Mouse (Mus musculus): ENCODE data around the gene Arih1. TPM values are rescaled to one million over a fixed set of nuclear protein-coding genes. Genes with fewer than 3 reads are reported as not detected.
A peak's percentile ranks its signal among the peaks of the same experiment; 100 is the strongest.
"Not testable (repeated sequence)": the region's sequence is repeated elsewhere in the genome, so short reads cannot be mapped to it uniquely, and the experiment has no call there.

Arih1 gene
- polyA plus RNA-seq, 1 experiment from 2014 or later = 26.1 TPM

DNA sequence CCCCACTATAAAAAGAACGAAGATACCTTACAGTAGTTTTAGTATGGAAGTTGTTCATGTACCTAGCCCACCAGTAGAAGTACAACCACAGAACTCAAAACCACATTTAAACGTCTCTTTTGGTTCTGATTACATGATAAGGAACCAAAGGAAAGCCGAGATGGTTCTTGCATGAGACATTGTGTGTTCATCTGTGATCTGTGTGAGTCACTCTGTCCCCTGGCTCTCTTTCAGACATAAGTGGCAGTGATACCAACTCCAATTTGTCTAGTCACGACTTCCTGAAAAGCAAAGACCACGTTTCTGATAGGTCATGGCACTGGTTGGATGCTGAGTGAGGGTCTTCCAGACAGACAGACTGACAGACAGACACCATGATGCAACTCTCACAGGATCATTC, 117.2 kb downstream of the Arih1 start:
- Histone ChIP-seq H3K9ac (no peak overlapping the region), H3K27me3 (no peaks in the 10 kb centered on the region), H3K4me1 (no peaks in the 10 kb centered on the region), H3K9me3 (peaks cover 9% of the 10 kb centered on the region; the same call in 1 of the 2 replicates), H3K4me3 (no peak overlapping the region), H3K36me3 (no peaks in the 10 kb centered on the region), H3K4me2 (replicated peaks) (no peak overlapping the region), H3K27ac (no peak overlapping the region)
- ATAC-seq (ENCODE audit: insufficient number of reproducible peaks, insufficient read depth, low FRiP score, low TSS enrichment) = no peak
- 78% methylated on average over 5 of the region's 5 CpGs for WGBS

DNA sequence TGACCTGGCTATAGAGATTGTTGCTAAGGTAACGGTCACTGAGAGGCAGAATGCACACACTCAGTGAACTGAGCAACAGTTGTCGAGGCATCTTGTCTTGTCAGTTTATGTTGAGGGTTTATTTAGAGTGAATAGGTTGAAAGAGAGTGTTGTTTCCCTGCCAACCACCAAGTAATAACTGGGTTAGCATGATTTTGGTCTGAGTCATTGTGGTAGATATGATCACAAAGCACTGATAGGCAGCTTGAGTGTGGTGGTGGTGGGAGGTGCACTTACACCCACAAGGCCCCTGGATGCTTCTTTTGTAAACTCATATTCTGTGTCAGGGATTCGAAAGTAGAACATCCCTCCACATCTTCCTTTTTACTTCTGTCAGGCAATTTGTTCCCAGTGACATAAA, 125.9 kb downstream of the Arih1 start:
- 86% methylated on average over 3 of the region's 3 CpGs for WGBS
- ATAC-seq (ENCODE audit: insufficient number of reproducible peaks, insufficient read depth, low FRiP score, low TSS enrichment); H3K4me2 ChIP-seq (replicated peaks); H3K27me3 ChIP-seq; H3K9me3 ChIP-seq; H3K9ac ChIP-seq; H3K4me3 ChIP-seq; H3K36me3 ChIP-seq; H3K4me1 ChIP-seq; H3K27ac ChIP-seq: not testable (repeated sequence)

GRCm38 (mm10) chr9:59358041-59358440, 128.4 kb downstream of the Arih1 start:
- H3K27me3 ChIP-seq; H3K27ac ChIP-seq; H3K9me3 ChIP-seq; H3K4me2 ChIP-seq (replicated peaks); H3K9ac ChIP-seq; H3K4me3 ChIP-seq; H3K4me1 ChIP-seq; H3K36me3 ChIP-seq; ATAC-seq (ENCODE audit: insufficient number of reproducible peaks, insufficient read depth, low FRiP score, low TSS enrichment): not testable (repeated sequence)
- 59% methylated on average over 1 of the region's 1 CpGs for WGBS

GRCm38 (mm10) chr9:59353253-59353639, 133.2 kb downstream of the Arih1 start, which contains the start of gene Bbs4:
Bbs4 (minus strand) TSS chr9:59353508.
- H3K9ac ChIP-seq = peak within 1 kb of the TSS; percentile 85
- peak within 1 kb of the TSS; percentile 61 for H3K4me2 ChIP-seq (replicated peaks)
- no peaks in the 10 kb centered on the region for H3K9me3 ChIP-seq
- H3K4me1 ChIP-seq = 0 out of 2 replicates have a peak, but pooled peaks cover 6% of the 10 kb centered on the region
- WGBS = under 1% methylated on average over 32 of the region's 32 CpGs
- peak within 1 kb of the TSS; percentile 72 for H3K4me3 ChIP-seq
- H3K27me3 ChIP-seq = no peaks in the 10 kb centered on the region
- H3K36me3 ChIP-seq = no peaks in the 10 kb centered on the region
- peak; percentile 92 for ATAC-seq (ENCODE audit: insufficient number of reproducible peaks, insufficient read depth, low FRiP score, low TSS enrichment)
- peak within 1 kb of the TSS; percentile 91 for H3K27ac ChIP-seq

- ATAC-seq (ENCODE audit: insufficient number of reproducible peaks, insufficient read depth, low FRiP score, low TSS enrichment) = no peak
- Histone ChIP-seq H3K9me3 (no peaks in the 10 kb centered on the region), H3K9ac (peak overlapping the region; percentile 85), H3K36me3 (no peaks in the 10 kb centered on the region), H3K4me2 (replicated peaks) (peak overlapping the region; percentile 61), H3K27me3 (no peaks in the 10 kb centered on the region), H3K4me3 (peak overlapping the region; percentile 72), H3K27ac (peak overlapping the region; percentile 91), H3K4me1 (0 out of 2 replicates have a peak, but pooled peaks cover 6% of the 10 kb centered on the region)
- 8% methylated on average over 15 of the region's 15 CpGs for WGBS
These were observed 133.7 kb downstream of the Arih1 start for GRCm38 (mm10) chr9:59352586-59353252.

- Histone ChIP-seq H3K4me2 (replicated peaks) (no peak overlapping the region), H3K9me3 (no peaks in the 10 kb centered on the region), H3K27me3 (no peaks in the 10 kb centered on the region), H3K36me3 (peaks cover 16% of the 10 kb centered on the region), H3K4me3 (no peak overlapping the region), H3K27ac (no peak overlapping the region), H3K4me1 (no peaks in the 10 kb centered on the region), H3K9ac (no peak overlapping the region)
- 77% methylated on average over 2 of the region's 2 CpGs for WGBS
- ATAC-seq (ENCODE audit: insufficient number of reproducible peaks, insufficient read depth, low FRiP score, low TSS enrichment) = no peak
These were observed 140.2 kb downstream of the Arih1 start for GRCm38 (mm10) chr9:59346176-59346575.

DNA sequence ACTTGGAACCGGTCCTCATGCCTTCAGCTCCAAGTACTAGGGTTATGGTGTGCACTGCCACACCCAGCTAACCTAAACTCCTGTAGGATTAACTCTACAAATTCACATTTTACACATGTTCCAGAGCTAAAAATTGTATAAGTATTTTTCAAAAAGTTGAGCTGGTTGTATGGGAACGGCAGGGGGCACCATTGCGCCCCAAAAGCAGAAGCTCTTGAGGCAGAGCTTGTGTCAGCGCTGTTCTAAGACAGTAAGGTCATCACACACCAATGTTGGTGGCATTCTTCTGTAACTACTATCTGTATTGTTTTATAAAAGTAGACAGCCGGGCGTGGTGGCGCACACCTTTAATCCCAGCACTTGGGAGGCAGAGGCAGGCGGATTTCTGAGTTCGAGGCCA, 146.4 kb downstream of the Arih1 start:
- Histone ChIP-seq H3K4me3 (no peak overlapping the region), H3K9me3 (no peaks in the 10 kb centered on the region), H3K27me3 (no peaks in the 10 kb centered on the region), H3K27ac (no peak overlapping the region), H3K36me3 (peaks cover 38% of the 10 kb centered on the region), H3K9ac (no peak overlapping the region), H3K4me2 (replicated peaks) (no peak overlapping the region), H3K4me1 (no peaks in the 10 kb centered on the region)
- no peak for ATAC-seq (ENCODE audit: insufficient number of reproducible peaks, insufficient read depth, low FRiP score, low TSS enrichment)
- WGBS = 83% methylated on average over 9 of the region's 9 CpGs

- Histone ChIP-seq H3K27ac (no peak overlapping the region), H3K27me3 (no peaks in the 10 kb centered on the region), H3K9me3 (no peaks in the 10 kb centered on the region), H3K4me3 (no peak overlapping the region), H3K9ac (no peak overlapping the region), H3K36me3 (peaks cover 38% of the 10 kb centered on the region), H3K4me2 (replicated peaks) (no peak overlapping the region), H3K4me1 (no peaks in the 10 kb centered on the region)
- 80% methylated on average over 5 of the region's 5 CpGs for WGBS
- no peak for ATAC-seq (ENCODE audit: insufficient number of reproducible peaks, insufficient read depth, low FRiP score, low TSS enrichment)
These were observed 147.3 kb downstream of the Arih1 start for GRCm38 (mm10) chr9:59339107-59339506.

DNA sequence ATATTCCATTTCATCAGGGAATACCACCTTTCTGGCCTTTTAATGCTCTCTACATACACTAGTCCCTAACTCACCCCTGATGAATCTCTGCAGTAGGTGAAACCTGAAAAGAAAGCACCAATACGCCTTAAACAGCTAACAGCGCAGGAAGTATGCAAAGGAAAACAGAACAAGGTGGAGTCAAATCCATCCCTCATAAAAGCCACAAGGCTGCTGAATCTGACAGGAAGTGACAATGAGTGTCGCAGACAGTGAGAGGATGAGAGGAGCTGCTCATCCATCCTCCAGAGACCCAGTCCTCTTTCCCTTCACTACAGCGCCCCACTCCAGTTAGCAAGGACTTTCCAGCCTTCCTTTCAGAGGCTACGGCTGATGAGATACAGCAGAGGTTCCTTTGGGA, 148.0 kb downstream of the Arih1 start:
- Histone ChIP-seq H3K4me2 (replicated peaks) (no peak overlapping the region), H3K9ac (no peak overlapping the region), H3K4me3 (no peak overlapping the region), H3K4me1 (no peaks in the 10 kb centered on the region), H3K9me3 (no peaks in the 10 kb centered on the region), H3K27me3 (no peaks in the 10 kb centered on the region), H3K27ac (no peak overlapping the region), H3K36me3 (peaks cover 39% of the 10 kb centered on the region)
- no peak for ATAC-seq (ENCODE audit: insufficient number of reproducible peaks, insufficient read depth, low FRiP score, low TSS enrichment)
- 88% methylated on average over 5 of the region's 5 CpGs for WGBS

Other genes with a start within 250 kb of the Arih1 start
- gene Adpgk, start 195.1 kb downstream of the Arih1 start, polyA plus RNA-seq (2016; fragmentation: Nextera tagmentation; extraction: Ambion mirVana) = 42.5 and 45.8 TPM in 2 replicates
- gene Bbs4, start 133.1 kb downstream of the Arih1 start, polyA plus RNA-seq (2016; fragmentation: Nextera tagmentation; extraction: Ambion mirVana) = 18.7 and 21.0 TPM in 2 replicates
- 60.3 and 64.1 TPM in 2 replicates for gene Hexa, start 52.9 kb upstream of the Arih1 start, polyA plus RNA-seq (2016; fragmentation: Nextera tagmentation; extraction: Ambion mirVana)
- 0.20 TPM in 1 of 2 replicates, not detected in the other for gene Tmem202, start 53.2 kb upstream of the Arih1 start, polyA plus RNA-seq (2016; fragmentation: Nextera tagmentation; extraction: Ambion mirVana)
- gene Celf6, start 91.3 kb upstream of the Arih1 start, polyA plus RNA-seq (2016; fragmentation: Nextera tagmentation; extraction: Ambion mirVana) = 1.0 and 1.8 TPM in 2 replicates
- 46.0 and 46.3 TPM in 2 replicates for gene Parp6, start 130.7 kb upstream of the Arih1 start, polyA plus RNA-seq (2016; fragmentation: Nextera tagmentation; extraction: Ambion mirVana)
- gene Pkm, start 169.8 kb upstream of the Arih1 start, polyA plus RNA-seq (2016; fragmentation: Nextera tagmentation; extraction: Ambion mirVana) = 1,462 TPM in 2 replicates
- gene Gramd2, start 193.5 kb upstream of the Arih1 start, polyA plus RNA-seq (2016; fragmentation: Nextera tagmentation; extraction: Ambion mirVana) = 0.65 and 0.69 TPM in 2 replicates

Data from embryonic facial prominence, embryonic 12.5 days (tissue).